Mouse (Mus musculus) limb, embryonic 14.5 days (tissue): ENCODE data around the gene Alms1. TPM values are rescaled to one million over a fixed set of nuclear protein-coding genes. Genes with fewer than 3 reads are reported as not detected.

Experiments
- ATAC-seq: fragments of 200-750 bp; cut with Nextera tagmentation; 2 replicates; pipeline ENCODE4 v1.8.0; 2017; ENCODE audit warnings: low read depth, moderate number of reproducible peaks, moderate TSS enrichment; ENCODE audit not compliant: low FRiP score
- DNase-seq: peaks from one replicate; pipeline ENCODE4 v3.0.0-alpha.2; 2015; ENCODE audit warnings: low spot score
- H3K27ac ChIP-seq: fragments of 300-500 bp; sonication (generic); replicated peaks from 2 replicates; pipeline ENCODE4 v1.5.1; 2014; ENCODE audit warnings: low read depth, mild to moderate bottlenecking, low read length, moderate library complexity, mixed read lengths
- H3K27me3 ChIP-seq: fragments of 300-500 bp; sonication (generic); 2 replicates; pipeline ENCODE4 v1.6.1; 2014; ENCODE audit warnings: low read length, mixed read lengths; ENCODE audit not compliant: control insufficient read depth, insufficient read depth
- H3K36me3 ChIP-seq: fragments of 300-500 bp; sonication (generic); 2 replicates; pipeline ENCODE4 v1.6.1; 2014; ENCODE audit warnings: mild to moderate bottlenecking, low read length, moderate library complexity, mixed read lengths; ENCODE audit not compliant: control insufficient read depth, insufficient read depth
- H3K4me1 ChIP-seq: fragments of 300-500 bp; sonication (generic); 2 replicates; pipeline ENCODE4 v1.6.1; 2014; ENCODE audit warnings: antibody characterized with exemption, low read length, mixed read lengths; ENCODE audit not compliant: control insufficient read depth, insufficient read depth
- H3K4me2 ChIP-seq: fragments of 300-500 bp; sonication (generic); replicated peaks from 2 replicates; pipeline ENCODE4 v1.6.1; 2014; ENCODE audit warnings: low read depth, mild to moderate bottlenecking, low read length, moderate library complexity; ENCODE audit not compliant: severe bottlenecking
- H3K4me3 ChIP-seq: fragments of 300-500 bp; sonication (generic); replicated peaks from 2 replicates; pipeline ENCODE4 v1.5.1; 2014; ENCODE audit warnings: low read length
- H3K9ac ChIP-seq: fragments of 300-500 bp; sonication (generic); 2 replicates; pipeline ENCODE4 v1.6.1; 2014; ENCODE audit warnings: mild to moderate bottlenecking, low read depth, low read length, moderate library complexity; ENCODE audit not compliant: severe bottlenecking
- H3K9me3 ChIP-seq: fragments of 300-500 bp; sonication (generic); 2 replicates; pipeline ENCODE4 v1.6.1; 2016; ENCODE audit warnings: low read length; ENCODE audit not compliant: control insufficient read depth
- POLR2A ChIP-seq: fragments of 200-500 bp; IDR thresholded peaks from 2 replicates; pipeline ENCODE4 v1.8.0; 2012; ENCODE audit warnings: inconsistent platforms, mild to moderate bottlenecking, moderate library complexity, borderline replicate concordance; ENCODE audit not compliant: insufficient read depth, insufficient read length; ENCODE audit errors: extremely low read depth
- WGBS: fragments of 180-500 bp; shearing (Covaris S2); extraction: QIAGEN DNeasy Blood & Tissue Kit; methylation state at CpG from one replicate; pipeline ENCODE4 v1.1.7; 2014; 5-methylcytosine and 5-hydroxymethylcytosine counted together
- polyA plus RNA-seq, 2 experiments: library from polyadenylated mRNA; depleted of rRNA in 1 of 2; stranded (reverse) in 1 of 2; unstranded in 1 of 2; fragments of >200 nt; fragmentation: Nextera tagmentation in 1 of 2; extraction: Ambion mirVana in 1 of 2; gene quantifications; 2 replicates each; pipeline versions ENCODE4 v1.2.1 to v1.2.3; 2012 to 2014

Gene Alms1
- polyA plus RNA-seq, 2 experiments, result 4.5 to 4.9 TPM

GRCm38 (mm10) chr6:85572816-85573215, 14.5 kb upstream of the Alms1 start:
- no peak for ATAC-seq
- no peaks in the 10 kb centered on the region for H3K36me3 ChIP-seq
- no peak overlapping the region for H3K9ac ChIP-seq

DNA sequence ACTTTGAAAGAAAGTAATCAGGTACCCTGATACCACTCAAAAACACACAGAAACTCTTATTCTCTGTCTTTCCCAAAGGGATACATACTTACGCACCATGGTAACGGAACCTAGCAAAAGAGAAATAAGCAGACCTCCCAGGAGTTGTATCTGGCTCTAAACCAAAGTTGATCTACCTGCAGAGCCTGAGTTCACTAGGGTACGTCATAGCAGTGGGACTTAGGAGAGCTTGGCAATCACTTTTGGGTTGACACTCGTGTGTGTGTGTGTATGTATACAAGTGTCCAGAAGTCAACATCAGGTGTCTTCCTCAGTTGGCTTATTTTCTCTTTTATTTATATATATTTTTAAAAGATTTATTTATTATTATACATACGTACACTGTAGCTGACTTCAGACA, 5.6 kb upstream of the Alms1 start:
- DNase-seq (no peak), ATAC-seq (no peak)
- Histone ChIP-seq H3K4me2 (no peak overlapping the region), H3K4me3 (no peak overlapping the region), H3K27ac (no peak overlapping the region), H3K36me3 (no peaks in the 10 kb centered on the region), H3K4me1 (no peaks in the 10 kb centered on the region), H3K27me3 (no peaks in the 10 kb centered on the region), H3K9ac (no peak overlapping the region), H3K9me3 (no peaks in the 10 kb centered on the region)
- no peak for TF ChIP-seq POLR2A
- 82% methylated on average over 5 of the region's 5 CpGs for WGBS

More at GRCm38 (mm10) chr6:85572816-85573215, 14.5 kb upstream of the Alms1 start:
- Histone ChIP-seq H3K4me2 (no peak overlapping the region), H3K27me3 (no peaks in the 10 kb centered on the region), H3K9me3 (no peaks in the 10 kb centered on the region), H3K4me1 (no peaks in the 10 kb centered on the region), H3K27ac (no peak overlapping the region), H3K4me3 (no peak overlapping the region)
- 81% methylated on average over 5 of the region's 5 CpGs for WGBS
- no peak for DNase-seq
- no peak for TF ChIP-seq POLR2A

- Histone ChIP-seq H3K27ac (no peak overlapping the region), H3K36me3 (no peaks in the 10 kb centered on the region), H3K4me2 (no peak overlapping the region), H3K27me3 (no peaks in the 10 kb centered on the region), H3K4me3 (no peak overlapping the region), H3K4me1 (peaks cover 14% of the 10 kb centered on the region), H3K9me3 (no peaks in the 10 kb centered on the region), H3K9ac (no peak overlapping the region)
- 90% methylated on average over 4 of the region's 4 CpGs for WGBS
- TF ChIP-seq POLR2A, result no peak
- ATAC-seq (no peak), DNase-seq (no peak)
Observed at GRCm38 (mm10) chr6:85584612-85585011, 2.7 kb upstream of the Alms1 start.

- Histone ChIP-seq H3K4me2 (peak overlapping the region; percentile 58), H3K27ac (no peak overlapping the region), H3K9ac (no peak overlapping the region), H3K27me3 (no peaks in the 10 kb centered on the region), H3K36me3 (no peaks in the 10 kb centered on the region), H3K4me3 (peak overlapping the region; percentile 68), H3K4me1 (peaks cover 21% of the 10 kb centered on the region), H3K9me3 (no peaks in the 10 kb centered on the region)
- DNase-seq (peak; percentile 7), ATAC-seq (no peak)
- WGBS, result 29% methylated on average over 9 of the region's 9 CpGs
- TF ChIP-seq POLR2A, result no peak
Observed at GRCm38 (mm10) chr6:85586805-85587367, 445 bp upstream of the Alms1 start.

DNA sequence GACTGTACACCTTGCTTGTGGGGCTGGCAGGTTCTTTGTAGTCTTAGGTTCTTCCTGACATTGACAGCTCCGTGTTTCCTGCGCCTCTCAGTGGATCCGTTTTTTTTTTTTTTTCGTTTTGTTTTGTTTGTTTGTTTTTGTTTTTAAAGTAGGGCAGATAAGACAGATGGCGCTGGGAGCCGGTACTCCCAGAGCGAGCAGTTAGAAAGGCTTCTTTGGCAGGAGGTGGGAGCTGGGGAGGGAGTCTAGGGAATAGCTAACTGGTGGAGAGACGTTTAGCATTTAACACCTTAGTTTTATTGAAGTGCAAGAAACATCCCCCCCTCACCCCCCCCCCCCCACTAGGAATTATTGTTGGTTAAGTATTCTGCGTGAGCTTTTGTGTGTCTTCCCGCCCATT, 833 bp downstream of the Alms1 start:
- peaks cover 21% of the 10 kb centered on the region for H3K4me1 ChIP-seq
- no peaks in the 10 kb centered on the region for H3K9me3 ChIP-seq
- H3K27ac ChIP-seq, result no peak overlapping the region
- DNase-seq (no peak), ATAC-seq (no peak)
- TF ChIP-seq POLR2A, result no peak
- peak overlapping the region; percentile 68 for H3K4me3 ChIP-seq
- H3K9ac ChIP-seq, result peak overlapping the region; percentile 71
- H3K27me3 ChIP-seq, result no peaks in the 10 kb centered on the region
- no peaks in the 10 kb centered on the region for H3K36me3 ChIP-seq
- WGBS, result under 1% methylated on average over 10 of the region's 10 CpGs
- peak overlapping the region; percentile 58 for H3K4me2 ChIP-seq
